Mouse (Mus musculus) cortical plate, adult 2 months (tissue): Measurements from ENCODE around the gene Vps50.

ENCODE experiments used
- CTCF ChIP-seq: fragments of 200-500 bp; IDR thresholded peaks from 2 replicates; pipeline ENCODE4 v1.5.1; 2011; ENCODE audit warnings: mild to moderate bottlenecking, control low read depth, low read length; ENCODE audit not compliant: insufficient read depth; ENCODE audit errors: extremely low read depth
- POLR2A ChIP-seq: fragments of 200-500 bp; IDR thresholded peaks from 2 replicates; pipeline ENCODE4 v1.6.1; 2011; ENCODE audit warnings: mild to moderate bottlenecking, low read length, control low read depth; ENCODE audit not compliant: insufficient read depth; ENCODE audit errors: extremely low read depth

DNA sequence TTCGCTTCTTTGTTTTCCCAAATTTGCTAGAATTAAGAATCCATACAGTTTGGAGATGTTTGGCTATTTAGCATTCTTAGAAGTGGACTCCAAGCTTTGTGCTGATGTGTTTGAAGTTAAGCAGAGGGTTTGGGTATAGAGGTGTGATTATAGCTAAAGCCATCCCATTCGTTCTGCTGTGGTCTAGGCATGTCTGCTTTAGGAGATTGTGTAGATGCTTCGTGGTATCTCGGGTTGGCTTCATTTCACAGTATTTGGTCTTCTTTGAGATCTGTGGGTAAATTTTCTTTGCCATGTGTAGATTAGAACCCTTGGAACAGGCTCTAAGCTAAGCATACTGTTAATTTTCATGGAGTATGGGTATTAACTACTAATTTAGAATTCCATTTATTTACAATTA lies 30.0 kb downstream of the Vps50 start:
- TF ChIP-seq CTCF (no peak), POLR2A (no peak)
